Mouse (Mus musculus) adrenal gland, postnatal 10 days (tissue): Measurements from ENCODE around the gene Frem2. TPM values are rescaled to one million over a fixed set of nuclear protein-coding genes. Genes with fewer than 3 reads are reported as not detected.

Source experiments
- DNase-seq: peaks from one replicate; pipeline ENCODE4 v3.0.0; 2021; ENCODE audit warnings: mixed read lengths
- total RNA-seq, 2 experiments: library from RNA; stranded (reverse); gene quantifications; 2 replicates each; pipeline ENCODE4 v1.2.3; 2021

Gene Frem2
- total RNA-seq, 2 experiments from 2014 or later: 1.4 to 2.3 TPM

DNA sequence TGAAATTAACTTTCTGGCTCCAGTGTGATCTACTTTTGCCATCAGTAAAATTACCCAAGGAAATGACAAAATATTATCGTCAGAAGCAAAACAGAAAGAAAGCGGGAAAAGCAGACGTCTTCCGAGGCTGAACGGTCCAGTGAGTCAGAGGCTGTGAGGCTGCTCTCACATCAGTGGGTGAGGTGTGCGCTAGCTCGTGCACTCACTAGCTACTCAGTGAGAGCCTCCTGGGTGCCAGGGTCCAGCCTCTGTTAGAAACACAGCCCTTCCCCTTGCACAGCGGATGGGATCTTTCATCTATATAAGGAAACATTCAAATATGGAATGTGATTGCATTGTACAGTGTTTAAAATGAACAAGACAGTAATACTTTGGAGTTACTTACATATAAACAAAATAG lies 36.8 kb downstream of the Frem2 start:
- DNase-seq: no peak

DNA sequence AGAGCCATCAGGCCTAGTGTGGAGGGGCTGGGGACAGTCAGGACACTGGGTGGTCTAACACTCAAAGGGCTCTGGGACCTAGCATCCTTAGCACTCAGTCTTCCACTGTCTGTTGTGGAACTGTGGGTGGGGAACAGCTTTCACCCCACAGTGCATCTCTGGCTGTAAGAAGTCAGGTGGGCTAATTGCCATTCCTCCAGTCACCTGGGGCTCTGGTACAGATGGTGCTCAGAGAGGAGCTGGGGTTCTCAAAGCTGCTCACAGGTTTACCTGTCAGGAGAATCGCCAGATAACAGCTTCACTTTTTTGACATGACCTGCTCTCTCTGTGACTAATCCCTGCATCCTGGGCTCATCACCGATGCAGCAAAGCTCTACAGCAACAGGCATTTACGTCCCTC lies 46.0 kb downstream of the Frem2 start:
- no peak for DNase-seq

DNA sequence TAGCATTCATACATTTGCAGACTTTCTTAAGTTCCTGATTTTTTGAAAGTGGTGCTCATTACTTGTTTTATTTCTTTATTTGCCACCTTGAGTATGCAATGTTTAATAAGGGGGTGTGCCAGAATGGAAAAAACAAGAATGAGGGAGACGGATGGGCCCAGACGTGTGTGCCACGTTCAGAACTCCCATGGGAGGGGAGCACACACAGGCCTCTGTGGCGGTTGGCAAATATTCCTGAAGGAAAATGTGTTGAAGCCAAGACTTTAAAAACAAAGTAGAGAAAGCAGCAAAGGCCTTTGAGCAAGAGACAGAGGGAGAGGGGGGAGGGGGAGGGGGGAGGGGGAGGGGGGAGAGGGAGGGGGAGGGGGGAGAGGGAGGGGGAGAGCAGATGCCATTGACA lies 47.3 kb downstream of the Frem2 start:
- peak; percentile 8 for DNase-seq

DNA sequence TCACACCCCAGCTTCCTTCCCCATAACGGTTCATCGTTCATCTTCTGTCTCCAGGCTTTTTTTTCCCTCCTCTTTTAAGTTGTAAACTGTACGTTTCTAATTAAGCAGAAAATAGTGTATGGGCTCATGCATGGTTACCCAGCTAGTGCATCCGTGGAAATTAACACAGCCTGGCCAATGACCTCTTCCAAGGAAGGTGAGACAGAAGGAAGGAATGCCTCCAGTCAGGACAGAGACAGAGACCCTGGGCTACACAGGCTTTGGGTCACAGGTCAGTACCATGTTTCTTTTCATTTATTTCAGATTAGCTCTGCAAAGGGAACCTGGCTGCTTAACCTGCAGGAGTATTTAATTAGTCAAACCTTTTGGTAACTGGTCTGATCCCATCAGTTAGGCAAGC lies 57.0 kb downstream of the Frem2 start:
- DNase-seq: no peak

DNA sequence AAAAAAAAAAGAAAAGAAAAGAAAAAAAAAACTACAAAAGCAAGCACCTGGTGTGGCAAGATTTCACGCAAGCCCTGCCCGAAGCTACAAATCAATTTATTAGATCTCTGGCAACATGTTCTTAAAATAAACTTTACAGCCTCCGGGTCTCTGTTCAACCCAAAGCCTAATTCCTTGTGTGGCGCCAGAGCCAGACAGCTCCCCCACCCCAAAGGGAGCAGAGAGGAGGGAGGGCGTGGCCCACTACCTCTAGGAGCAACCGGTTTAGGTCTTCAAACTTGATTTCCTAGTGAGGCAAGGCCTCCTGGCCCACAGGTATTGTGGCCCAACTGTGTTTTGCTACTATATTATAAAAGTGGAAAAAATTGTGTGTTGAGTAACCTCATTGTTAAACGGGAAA lies 57.8 kb downstream of the Frem2 start:
- DNase-seq: no peak

DNA sequence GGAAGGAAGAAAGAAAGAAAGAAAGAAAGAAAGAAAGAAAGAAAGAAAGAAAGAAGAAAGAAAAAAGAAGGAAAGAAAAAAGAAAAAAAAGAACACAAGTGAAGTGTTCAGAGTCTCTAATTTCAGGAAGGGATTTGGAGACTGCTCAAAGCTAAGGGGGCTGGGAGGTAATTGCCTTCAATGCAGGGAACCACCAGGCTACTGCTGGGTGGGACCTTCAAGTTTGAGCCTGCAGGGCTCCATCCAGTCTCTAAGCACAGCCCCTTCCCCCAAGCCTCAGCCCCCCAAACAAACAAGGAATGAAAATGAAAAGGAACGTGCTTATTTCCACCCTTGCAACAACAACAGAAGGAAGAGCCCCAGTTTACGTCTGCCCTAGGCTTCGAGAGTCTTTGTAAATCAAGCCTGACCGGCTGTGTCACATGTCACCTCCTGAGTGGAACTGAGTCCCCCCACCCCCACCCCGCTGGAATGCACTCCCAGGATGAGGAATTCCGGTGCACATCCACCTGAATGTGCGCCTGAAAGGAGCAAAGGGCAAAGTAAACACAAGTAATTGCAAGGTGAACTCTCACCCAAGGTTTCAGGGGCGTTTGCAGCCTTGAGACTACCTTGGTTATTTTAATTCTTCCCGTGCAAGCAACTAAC lies 58.9 kb downstream of the Frem2 start:
- no peak for DNase-seq

DNA sequence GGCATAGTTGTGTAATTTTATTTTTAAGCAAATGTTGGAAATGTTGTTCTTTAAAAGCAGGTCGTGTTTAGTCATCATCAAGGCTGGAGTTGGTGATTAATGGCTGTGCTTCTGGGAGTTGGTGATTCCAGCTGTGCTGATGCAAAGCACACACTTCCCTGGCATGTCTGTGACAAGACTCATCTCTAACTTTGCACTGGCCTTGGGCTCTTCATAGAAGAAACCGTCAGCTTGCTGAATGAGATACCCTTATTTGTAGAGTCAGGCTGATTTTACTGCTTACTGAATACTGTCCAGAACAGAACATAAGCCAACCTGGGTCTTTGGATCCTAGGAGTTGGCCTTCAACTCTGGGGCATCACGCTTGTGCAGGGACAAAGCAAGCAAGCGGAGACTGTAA lies 62.7 kb downstream of the Frem2 start:
- peak; percentile 21 for DNase-seq

DNA sequence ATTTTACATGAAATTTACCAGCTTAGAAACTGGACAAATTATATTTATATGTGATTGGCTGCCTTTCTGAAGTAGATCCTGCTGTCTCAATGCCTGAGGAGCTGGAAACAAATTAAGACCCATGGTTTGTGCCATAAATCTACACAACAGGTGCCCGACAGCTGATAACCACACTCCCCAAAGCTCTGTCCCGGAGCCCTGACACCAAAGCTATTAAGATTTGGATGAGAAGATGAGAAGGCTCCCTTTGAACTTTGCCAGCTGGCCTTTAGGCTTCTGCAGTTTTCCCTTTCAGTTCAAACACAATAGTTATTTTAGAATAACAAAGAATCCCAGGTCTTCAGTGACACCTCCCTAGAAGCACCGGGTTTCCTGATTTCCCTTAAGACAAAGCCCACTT lies 63.4 kb downstream of the Frem2 start:
- DNase-seq: no peak

DNA sequence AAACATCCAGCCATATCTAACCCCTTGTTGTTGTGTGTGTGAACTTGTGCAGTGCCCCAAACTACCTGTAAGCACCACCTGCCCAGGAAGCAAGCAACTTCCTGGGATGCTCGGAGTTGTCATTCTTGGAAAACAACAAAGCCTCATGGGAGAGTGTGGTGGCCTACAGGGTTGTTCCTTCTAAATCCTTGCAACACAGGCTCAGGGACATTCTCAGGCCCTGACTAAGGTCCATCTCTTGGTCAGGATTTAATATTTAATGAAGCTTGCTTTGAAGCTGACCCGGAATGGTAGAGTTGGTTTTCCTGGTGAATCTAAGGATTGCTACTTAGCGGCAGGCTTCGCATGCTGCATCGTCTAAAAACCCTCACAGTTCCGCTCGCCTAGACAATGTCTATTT lies 65.1 kb downstream of the Frem2 start:
- no peak for DNase-seq

DNA sequence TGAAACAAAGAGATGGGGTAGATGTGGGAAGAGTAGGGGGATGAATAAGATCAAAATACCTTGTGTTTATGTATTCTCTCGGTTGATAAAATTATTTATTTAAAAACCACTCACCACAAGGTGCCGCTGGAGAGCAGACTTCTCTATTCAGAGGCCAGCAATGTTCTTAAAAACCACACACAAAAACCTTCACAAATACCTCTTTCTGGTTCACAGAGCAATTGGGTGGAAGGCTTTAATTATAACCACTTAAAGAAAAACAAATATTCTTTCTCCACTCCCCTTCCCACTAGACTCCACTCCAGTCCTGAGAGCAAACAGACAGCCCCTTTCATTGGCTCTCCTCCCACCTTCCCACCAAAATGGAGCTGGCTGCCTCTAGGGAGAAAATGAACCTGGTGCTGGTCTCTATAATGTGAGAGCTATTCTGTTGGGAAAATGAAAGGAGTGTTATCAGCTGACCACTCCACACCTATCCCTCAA lies 67.0 kb downstream of the Frem2 start:
- peak; percentile 66 for DNase-seq

DNA sequence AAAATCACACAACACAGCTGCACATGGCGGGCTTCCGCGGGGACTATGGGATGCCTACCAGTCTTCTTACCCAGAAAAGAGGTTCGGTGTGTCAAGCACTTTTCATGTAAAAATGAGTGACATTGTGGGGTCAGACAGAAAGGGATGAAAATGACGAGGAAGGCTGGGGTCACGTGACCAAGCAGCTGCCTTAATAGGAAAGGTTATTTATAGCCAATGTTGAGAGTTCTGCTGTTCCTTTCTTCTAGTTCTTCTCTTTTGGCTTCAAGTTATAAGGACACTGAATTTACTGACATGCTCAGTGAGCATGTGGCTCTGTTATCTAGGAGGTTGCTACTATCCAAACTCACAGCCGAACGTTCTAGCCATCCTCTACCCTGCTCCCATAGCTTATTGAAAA lies 73.9 kb downstream of the Frem2 start:
- DNase-seq: no peak

DNA sequence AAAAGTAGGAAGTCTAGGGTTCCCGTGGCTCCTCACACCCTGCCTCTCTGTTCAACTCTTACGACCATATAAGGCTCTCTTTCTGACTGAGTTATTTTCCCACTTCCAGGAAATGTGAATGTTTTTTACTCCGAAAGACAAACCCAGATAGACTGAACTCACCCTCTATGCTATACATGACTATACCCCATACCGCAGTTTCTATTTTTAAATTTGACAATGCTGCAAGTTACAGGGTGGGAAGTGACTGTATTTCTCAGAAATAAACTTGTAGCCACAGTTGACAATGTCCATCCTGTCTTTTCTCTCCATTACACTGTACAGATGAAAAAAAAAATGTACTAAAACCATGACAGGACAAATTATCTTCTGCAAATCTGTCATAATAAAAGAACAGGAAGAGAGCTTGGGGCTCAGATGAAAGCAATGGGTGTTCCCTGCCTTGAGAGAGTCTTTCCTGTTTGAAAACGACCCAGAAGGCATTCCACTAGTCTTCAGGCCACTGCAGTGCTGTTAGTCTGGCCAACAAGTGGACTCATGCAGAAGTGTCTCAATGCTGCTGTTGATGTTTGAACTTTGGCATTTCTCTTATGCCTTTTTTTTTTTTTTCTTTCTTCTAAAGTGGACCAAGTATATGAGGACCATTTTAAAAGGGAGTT lies 76.4 kb downstream of the Frem2 start:
- DNase-seq: no peak

DNA sequence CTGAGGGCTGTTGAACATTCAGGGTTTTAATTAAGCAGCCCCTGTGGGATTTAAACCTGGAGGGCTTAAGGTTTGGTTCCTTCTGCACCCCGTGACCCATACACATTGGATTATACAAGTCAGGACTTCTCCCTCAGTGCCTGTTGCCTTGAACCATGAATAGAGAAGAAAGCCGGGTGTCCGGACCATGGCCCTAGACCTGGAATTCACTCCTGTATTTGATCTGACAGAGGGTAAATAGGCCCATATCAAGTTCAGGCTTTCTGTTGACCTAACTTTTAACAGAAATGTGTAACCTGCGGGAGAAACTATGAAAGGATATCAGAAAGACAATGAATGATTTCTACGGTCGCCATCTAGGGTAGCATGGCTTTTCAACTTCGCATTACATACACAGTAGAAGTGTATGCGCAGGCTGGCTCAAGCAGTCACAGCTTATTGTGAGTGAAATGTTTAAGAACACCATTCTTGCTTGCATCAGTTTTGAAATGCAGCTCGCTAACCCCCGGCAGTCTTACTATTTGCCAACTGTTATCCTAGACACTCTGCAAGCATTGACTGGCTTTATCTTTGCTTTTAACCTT lies 77.9 kb downstream of the Frem2 start:
- no peak for DNase-seq

DNA sequence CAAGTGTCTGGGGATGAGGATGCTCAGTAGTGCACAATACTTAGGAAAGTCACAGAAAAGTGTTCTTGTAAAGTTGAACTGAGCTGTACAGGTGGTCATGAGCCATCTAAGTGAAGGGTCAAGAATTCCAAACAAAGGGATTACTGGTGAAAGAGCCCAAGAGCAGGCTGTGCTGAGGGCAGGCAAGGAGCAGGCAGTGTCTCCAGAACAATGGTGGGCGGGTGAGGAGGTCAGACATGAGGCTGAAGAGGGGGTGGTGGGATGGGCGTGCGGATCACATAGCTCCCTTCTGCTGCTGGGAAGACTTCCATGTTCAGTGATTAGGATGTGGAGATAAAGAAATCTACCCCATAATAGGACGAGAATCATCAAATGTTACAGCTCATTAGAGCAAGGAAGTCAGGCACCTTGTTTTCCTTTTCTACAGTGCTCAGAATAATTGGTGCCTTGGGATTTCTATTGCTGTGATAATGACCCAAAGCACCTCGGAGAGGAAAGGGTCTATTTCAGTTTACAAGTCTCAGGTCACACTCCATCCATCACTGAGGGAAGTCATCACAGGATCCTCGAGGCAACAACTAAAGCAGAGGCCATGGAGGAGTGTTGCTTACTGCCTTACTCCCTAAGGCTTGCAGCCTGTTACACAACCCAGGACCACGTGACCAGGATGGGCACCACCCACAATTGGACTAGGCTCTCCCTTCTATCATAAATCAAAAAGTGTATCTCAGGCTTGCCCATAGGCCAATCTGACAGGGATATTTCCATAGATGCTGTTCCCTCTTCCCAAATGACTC lies 80.6 kb downstream of the Frem2 start:
- DNase-seq: no peak

DNA sequence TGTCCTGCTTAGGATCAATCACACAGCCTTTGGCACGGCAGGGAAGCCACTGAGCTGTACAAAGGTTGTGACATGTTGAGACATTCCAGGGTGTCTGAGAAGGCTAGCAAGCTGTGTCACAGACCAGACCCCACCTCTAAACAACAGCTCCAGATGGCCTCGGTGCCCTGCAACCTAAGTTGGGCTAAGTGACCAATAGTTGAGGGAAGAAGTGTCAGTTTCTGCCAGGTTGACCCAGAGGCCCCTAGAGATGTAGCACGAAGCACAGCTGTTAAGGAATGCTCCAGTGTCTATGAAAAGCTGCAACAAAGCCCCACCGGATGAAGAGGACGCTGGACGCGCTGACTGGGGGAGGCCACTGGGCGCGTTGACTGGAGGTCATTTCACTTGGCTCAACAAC lies 83.0 kb downstream of the Frem2 start:
- no peak for DNase-seq

DNA sequence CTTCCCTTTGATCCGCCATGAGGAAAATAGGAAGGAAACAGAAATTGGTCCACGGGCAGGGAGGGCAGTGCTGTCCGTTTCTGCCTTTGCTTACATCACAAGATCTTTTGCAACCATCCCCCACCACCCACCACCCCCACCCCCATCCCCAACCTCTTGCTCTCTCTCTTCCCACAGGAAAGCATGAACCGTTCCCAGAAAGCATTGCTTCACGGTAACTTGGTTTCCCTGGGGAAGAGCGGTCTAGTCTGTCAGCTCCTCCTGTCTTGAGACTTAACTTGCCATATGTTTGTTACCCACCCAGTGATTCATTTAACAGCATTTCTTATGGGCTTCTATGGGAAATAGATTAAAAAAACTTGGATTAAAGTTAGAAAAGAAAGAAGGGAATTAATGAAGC lies 85.5 kb downstream of the Frem2 start:
- DNase-seq: no peak

DNA sequence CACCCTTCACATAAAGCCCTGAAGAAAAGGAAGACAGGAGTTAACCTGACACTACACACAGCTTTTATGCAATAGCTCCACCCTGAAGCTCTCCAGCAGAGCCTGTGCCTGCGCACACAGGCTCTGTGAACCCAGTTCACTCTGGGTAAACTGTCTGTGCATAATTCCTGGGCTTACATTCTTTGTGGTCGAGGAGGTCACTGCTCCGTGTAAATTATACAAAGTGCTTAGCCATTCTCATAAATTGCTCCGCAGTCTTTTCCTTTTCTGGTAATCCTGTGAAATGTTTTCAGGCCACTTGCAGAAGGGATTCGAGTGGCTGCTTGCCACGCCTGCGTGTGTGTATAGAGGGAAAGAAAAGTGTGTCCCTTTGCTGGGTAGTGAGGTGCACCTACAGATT lies 92.6 kb downstream of the Frem2 start:
- no peak for DNase-seq

DNA sequence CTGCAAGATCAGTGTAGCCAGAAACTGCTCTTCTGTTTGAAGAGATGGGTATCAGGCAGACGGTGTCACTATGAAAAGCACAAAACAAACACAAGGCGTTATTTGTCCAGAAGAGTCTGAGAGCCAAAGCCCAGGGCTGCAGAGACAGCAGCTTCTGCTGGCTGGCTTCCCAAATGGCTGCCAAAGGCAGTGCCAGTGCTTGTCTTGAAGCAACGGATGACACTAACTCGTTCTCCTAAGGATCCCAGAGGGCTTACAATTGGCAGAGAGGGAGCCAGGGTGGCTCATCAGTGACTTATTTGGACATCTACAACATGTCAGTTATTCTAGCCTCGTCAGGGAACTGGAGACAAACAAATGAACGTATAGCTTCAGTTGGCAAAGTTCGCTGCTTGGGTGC lies 93.4 kb downstream of the Frem2 start:
- DNase-seq: peak; percentile 43

DNA sequence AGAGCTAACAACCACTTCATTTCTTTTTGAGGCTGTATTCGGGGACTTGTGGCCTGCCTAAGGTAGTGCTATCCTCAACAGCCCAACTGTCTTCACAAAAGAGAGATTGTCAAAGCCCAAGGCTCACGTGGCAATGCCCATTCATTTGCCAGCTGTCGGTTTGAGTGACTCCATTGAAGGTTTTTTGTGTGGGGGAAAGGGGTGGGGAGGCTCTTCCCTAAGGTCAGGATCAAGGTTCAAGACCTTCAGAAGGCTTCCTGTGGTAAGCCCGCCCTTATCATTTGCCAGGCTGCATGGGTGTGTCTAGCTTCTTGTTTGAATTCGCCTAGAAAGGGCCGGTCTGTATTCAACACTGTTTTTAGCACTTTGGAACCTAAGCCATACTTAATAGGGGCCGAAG lies 95.3 kb downstream of the Frem2 start:
- DNase-seq: no peak

DNA sequence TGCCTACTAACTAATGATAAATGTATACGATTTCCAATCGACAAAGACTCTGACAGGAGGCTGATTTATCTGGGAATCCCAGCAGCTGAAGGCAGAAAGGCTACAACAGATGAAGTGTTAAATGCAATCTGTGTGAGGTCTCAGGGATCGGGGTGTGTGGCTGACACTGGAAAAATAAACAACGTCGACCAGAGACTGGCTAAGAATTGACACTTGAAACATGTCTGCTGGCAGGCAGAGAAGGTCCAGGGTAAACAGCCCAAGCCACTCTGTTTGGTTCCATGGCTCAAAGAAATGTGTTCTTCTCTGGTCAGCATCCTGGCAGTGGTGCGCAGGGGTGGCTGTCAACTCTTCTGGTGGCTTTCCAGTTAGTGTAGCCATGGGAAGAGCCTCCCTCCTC lies 98.1 kb downstream of the Frem2 start:
- no peak for DNase-seq

DNA sequence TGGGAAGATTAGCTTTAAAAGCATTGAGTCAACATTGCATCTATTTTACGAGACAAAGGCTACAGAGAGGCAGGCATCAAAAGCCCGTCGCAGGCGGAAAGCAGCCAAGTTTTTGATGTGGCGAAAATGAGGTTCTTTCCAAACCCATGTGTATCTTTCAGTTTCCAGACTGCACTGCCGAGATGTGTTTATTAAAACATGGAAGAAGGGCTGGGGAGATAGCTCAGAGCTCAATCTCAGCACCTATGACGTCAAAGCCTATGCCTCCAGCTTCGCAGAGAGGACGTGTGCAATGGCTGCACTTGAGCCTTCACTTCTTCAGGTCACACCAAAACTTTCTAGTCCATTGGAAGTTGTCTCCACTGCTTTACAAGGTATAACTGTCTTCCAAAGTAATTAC lies 98.9 kb downstream of the Frem2 start:
- DNase-seq: no peak

DNA sequence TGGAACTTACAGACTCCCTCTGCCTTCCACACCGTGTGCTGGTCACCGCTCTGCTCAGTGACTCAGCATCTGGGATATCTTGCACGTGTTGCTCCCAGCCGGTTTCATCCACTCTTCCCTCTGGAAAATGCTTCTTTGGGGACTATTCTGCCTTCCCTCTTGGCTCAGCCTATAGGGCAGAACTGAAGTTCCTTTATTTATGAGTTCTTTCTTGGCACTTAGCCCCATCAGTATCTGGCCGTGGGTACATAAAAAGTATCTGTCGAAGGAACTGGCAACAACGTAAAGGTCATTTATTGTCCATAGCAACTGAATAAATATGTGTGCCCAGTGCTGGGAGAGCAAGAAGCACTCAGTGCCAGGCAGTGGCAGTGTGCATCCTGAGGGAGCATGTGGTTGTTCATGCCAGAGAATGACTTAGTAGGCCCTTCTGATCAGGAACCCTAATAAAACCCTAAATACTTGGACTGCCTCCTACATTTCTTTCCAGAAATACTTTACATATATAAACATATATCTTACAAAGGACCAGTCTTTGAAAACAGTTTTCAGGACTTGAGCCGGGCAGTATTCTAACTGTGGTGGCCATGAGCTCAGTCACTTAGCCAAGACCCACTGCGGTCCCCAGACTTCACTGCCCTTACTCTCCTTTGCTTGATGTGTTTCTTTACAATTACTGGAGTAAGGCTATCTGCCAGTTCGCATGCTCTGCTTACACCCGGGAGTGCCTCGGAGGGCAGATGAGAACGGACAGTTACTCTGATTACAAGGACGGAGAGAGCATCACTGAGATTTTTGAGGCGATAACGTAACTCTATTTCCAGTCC lies 99.6 kb downstream of the Frem2 start:
- DNase-seq: peak; percentile 5
